Mouse (Mus musculus) natural killer cell, adult 2 months (primary cell): ENCODE results near the gene Eml5.

ENCODE experiments used
- DNase-seq, 2 experiments: peaks; one replicate each; pipeline ENCODE4 v3.0.0; 2022; ENCODE audit warnings: low spot score in 2 of 2

The Eml5 gene

GRCm38 (mm10) chr12:98900881-98901801 is at the start of gene Eml5:
Gene Eml5, minus strand, starts transcription at chr12:98901484.
- peak; percentile 59 to 76 for DNase-seq

DNA sequence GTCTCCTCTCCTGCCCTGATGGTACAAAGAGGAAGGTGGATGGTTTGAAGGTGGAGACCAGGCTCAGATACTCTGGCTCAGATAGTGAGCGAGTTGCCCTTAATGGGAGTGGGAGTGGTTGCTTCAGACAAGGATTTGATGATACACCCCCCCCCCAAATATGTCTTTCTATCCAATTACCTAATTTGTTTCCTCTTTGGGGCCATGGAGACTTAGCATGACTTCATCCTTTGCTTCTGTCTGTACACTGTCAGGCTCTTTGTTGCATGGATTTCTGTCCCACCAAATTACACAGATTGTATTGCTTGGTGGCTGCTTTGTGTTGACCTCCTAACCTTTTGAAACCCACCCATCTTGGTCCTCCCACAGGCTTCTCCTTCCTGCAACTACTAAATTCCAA is 31.6 kb upstream of the Eml5 start:
- DNase-seq: no peak

GRCm38 (mm10) chr12:98932441-98932840 is 31.2 kb upstream of the Eml5 start:
- no peak for DNase-seq

GRCm38 (mm10) chr12:98931174-98931573 is 29.9 kb upstream of the Eml5 start:
- no peak for DNase-seq

DNA sequence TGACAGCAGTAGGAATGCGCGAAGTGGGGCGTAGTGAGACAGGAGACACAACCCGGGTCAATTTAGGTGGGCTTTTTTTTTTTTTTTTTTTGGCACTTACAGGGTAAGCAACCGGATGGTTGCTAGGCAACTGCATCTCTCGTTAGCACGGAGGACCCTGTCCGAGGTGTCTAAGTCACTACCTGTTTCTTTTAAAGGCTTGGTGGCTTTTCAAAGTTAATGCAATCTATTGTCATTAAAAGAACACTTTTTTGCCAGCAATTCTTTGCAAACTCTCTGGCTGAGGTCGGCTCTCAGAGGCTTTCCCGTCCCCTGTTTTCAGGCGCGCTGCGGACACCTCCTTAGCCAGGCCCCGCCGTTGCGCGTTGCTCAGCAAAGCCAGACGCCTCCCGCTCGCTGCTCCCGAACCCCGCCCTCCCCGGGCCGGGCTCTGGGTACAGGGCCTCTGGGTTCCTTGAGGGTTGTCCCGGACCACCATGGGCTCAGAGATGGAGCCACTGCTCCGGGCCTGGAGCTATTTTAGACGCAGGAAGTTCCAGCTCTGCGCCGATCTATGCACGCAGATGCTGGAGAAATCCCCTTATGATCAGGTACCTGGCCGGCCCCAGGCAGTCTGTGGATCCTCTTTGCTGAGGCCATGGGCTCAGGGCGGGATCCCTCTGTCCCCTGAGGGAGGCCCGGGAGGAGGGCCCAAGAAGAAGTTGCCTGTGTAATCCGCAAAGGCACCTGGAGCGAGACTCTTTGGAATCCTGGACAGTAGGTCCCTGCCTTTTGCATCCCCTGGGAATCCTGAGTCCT is 19.1 kb upstream of the Eml5 start, which contains the start of gene Ttc8:
Ttc8 (plus strand) TSS at position 381 of the 798 bp plus-strand sequence.
- peak; percentile 75 to 78 for DNase-seq

DNA sequence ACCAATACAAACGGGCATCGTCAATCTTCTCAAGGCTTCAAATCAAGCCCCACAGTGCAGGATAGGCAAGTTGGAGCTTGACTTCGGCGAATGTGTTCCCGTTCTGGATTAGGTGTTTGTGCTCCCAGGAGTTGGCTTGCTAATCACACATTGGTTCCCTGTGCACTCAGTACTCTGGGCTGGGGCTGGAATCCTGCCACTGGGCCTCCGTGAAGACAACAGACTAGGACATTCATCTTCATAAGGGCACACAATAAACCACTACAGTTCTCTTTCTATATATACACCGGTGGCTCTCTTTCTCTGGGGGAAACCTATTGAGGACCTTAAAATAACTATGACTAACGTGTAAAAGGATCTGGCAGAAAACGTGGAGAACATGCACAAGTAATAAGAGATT is 8.8 kb upstream of the Eml5 start:
- DNase-seq: no peak

DNA sequence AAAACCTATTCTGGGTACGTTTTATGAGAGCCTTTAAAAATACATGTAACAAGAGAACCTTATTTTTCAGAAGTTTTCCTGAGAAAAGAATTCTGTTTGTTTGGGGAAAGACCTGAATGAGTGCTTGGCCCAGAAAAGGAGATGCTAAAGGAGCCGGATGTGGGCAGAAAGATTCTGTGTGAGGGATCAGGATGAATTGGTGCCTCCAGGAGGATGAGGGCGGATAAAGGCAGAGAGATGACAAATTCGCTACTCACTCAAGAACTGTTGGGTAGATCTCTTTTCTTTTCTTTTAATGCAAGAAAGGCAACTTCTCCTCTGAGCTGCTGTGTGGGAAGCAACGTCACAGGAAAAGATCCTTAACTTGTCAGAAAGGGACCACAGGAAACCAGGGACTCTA is 4.2 kb upstream of the Eml5 start:
- no peak for DNase-seq

GRCm38 (mm10) chr12:98900341-98900880 is 873 bp downstream of the Eml5 start:
- peak in 1 of 2 experiments; percentile 1 for DNase-seq

- DNase-seq: no peak
Measured at GRCm38 (mm10) chr12:98899676-98900075, 1.6 kb downstream of the Eml5 start.

- peak in 1 of 2 experiments; percentile 4 for DNase-seq
Measured at GRCm38 (mm10) chr12:98896761-98897160, 4.5 kb downstream of the Eml5 start.

DNA sequence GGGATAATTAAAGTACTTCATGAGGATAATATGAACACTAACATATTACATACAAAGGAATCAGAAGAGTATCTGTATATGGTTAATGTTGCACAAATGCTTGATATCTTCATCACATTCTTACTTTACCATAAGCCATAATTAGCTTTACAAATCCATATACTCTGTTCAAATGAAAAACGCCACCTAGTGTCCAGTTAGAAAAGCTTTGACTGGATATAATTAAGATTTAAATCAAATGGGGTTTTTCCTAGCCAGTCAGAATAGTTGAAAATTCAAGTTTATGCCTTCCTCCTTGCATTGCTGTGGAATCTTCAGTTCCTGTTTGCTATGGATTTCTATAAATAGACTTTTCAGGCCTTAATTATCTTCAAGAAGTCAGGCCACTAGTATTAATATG is 16.8 kb downstream of the Eml5 start:
- DNase-seq: no peak

DNA sequence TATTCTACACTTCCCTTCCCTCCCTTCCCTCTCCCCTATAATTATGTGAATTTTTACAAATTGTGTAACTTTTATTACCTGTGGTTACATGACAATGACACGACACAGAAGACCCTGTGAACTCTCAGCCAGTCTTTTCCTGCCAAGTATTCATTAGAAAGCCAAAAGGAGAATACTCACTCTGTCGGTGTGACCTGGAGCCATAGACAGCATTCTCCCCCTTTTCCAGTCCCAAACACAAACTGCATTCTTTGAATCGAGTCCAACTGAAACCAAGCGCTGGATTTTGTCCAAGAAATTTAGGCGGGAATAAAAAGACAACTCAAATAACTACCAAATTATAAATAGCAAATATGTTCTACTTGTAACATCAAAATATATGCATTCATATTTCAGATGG is 19.5 kb downstream of the Eml5 start:
- DNase-seq: no peak

DNA sequence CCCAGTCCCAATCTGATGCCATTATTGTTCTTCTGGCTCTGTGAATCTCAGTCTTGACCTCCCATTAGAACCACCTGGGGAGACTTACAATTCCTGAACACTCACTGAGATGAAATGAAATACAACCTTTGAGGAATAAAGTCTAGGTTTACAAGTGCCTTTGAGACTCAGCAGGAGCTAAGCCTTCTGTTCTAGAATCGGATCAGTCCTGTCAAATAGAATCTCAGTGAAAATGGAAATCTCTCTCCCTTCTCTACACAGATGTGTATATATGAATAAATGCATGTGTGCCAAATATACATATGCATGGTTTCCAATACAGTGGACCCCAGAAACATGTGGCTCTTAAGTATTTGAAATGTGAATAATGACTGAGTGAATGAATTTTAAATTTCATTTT is 22.6 kb downstream of the Eml5 start:
- DNase-seq: no peak

GRCm38 (mm10) chr12:98875216-98875615 is 26.1 kb downstream of the Eml5 start:
- DNase-seq: no peak

DNA sequence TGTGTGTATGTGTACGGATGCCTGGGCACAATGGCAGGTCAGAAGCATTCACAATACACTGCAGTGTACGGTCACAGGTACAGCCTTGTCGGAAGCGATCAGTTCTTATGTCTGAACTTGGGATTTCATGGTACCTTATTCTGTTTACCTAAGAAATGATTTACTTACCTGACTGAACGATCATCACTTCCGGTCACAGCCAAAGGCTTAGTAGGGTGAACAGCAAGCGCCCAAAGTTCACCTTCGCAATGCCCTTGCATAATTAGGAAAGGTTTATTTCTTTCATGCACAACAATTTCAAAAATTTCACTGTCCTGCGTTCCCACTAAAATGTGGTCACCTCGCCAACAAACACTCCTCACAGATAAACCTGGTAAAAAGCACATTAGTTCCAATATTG is 28.4 kb downstream of the Eml5 start:
- DNase-seq: no peak

- no peak for DNase-seq
Measured at GRCm38 (mm10) chr12:98863436-98863835, 37.8 kb downstream of the Eml5 start.

DNA sequence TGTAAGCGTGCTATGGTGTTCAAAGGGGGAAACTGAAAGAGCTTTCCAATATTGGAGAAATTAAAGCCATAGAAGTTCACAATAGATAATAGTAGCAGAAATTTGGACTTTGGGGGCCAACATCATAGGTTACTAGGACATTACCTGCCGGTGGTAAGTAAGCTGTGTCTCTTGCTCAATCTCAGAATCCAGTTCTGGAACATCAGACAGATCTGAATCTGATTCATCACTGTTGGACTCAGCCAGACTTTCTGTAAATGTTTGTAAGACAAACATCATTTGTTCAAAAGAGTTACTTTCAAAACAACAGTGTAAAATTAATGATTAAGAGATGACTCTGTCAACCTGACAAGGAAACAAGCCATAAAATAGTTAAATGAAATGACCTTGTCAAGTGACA is 41.0 kb downstream of the Eml5 start:
- DNase-seq: no peak

- peak; percentile 8 to 51 for DNase-seq
Measured at GRCm38 (mm10) chr12:98850767-98851166, 50.5 kb downstream of the Eml5 start.

DNA sequence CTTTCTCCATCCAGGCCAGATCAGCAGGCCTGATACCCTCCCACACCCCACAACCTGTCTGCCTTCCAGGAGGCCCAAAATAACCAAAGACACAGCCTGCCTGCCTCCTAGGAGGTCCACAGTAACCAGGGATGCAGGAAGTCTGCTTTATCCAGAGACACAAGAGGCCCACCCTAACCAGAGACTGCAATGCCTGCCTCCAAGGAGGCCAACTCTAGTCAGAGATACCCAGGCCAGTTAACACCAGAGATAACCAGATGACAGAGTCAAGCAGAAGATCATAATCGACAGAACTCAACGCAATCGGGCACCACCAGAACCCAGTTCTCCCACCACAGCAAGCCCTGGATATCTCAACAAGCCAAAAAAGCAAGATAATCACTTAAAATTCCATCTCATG is 56.5 kb downstream of the Eml5 start:
- DNase-seq: no peak

- DNase-seq: no peak
Measured at GRCm38 (mm10) chr12:98840135-98840534, 61.1 kb downstream of the Eml5 start.

DNA sequence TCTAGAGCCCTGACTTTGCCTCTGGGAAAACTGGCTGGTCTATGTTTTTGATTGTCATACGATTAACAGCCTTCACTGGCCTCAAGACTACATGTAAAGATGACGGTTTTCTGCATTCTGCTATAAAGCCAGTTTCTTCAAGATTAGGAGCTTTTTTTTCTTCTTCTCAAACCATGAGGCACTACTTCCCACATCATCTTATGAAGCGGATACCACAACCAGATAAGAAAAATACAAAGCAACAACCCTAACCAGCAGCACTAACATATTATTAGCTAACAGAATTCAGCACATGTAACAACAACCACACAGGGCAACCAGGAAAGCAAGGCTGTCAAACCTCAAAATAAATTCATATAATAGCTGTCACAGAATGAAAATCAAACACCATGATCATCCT is 63.3 kb downstream of the Eml5 start:
- DNase-seq: no peak

DNA sequence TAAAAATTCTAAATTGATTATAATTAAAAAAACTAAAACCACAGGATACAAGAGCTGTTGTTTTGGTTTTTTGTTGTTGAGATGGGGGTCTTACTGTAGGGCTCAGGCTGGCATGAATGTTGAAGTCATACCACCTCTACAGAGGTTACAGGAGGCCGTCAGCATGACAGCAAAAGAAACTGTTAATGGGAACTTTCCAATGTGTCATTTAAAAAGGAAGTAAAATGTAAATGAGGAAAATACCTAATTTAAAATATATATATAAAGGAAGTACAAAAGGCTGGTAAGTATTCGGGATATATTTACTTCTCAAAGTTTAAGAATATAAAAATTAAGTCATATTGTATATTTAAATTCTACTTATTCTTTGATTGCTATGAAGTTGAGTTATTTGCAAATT is 65.8 kb downstream of the Eml5 start:
- DNase-seq: no peak
